Comparison of ENCODE assay signal across 8 mouse cellular contexts in genomic region chr2:32757056-32757845, GRCm38 (mm10). TPM values are rescaled to one million over a fixed set of nuclear protein-coding genes. Genes with fewer than 3 reads are reported as not detected.
DNase-seq lines count a peak whose midpoint lies in the region; ATAC-seq lines count a peak whose summit lies in the region.

Gene Tor2a, plus strand, starts transcription at chr2:32757234.

- peak; percentile 96 for ATAC-seq in inflammation-experienced regulatory T-cells, adult 6 months
- peak; percentile 97 for ATAC-seq in megakaryocyte-erythroid progenitor cell, adult 5-6 weeks (replicated peaks; ENCODE audit: low FRiP score, low TSS enrichment, poor library complexity, severe bottlenecking)

- intact Hi-C loops in gastrocnemius, postnatal 14 days (cut with DNase I; ENCODE audit: low total_unique reads): no loop called here
- intact Hi-C loops in left cerebral cortex, postnatal 10 days (cut with DNase I): loop anchor here (1.0 kb wide), 1 partner anchor 44 kb away; the partner anchor contains the start of gene Cdk9

- peak; percentile 98 to 99 for DNase-seq in adrenal gland, adult (ENCODE audit: inconsistent age in 2 of 2, low spot score in 1 of 2)
- peak; percentile 99 for DNase-seq in embryo, embryonic 10.5 days (ENCODE audit: low spot score)
- DNase-seq in gastrocnemius, postnatal 14 days: peak; percentile 98
- peak; percentile 96 to 98 for DNase-seq in left cerebral cortex, postnatal 10 days (ENCODE audit: extremely low spot score in 1 of 2, low spot score in 2 of 2)
- peak; percentile 96 for DNase-seq in right cerebral cortex, postnatal 25 days
- peak; percentile 96 to 98 for DNase-seq in urinary bladder, postnatal 4 days (ENCODE audit: low spot score in 2 of 2)

RNA-seq across cellular contexts. Expression of gene Tor2a, which starts in this region (rescaled TPM):
- total RNA-seq in gastrocnemius, postnatal 14 days (2021): 1 to 10 TPM; 7.5 to 8.2 TPM
- polyA plus RNA-seq in inflammation-experienced regulatory T-cells, adult 6 months (2017; shearing (Covaris generic)): 10 to 100 TPM; 56.4 to 69.0 (median 67.4) TPM
- 10 to 100 TPM; 28.6 to 28.9 TPM for total RNA-seq in left cerebral cortex, postnatal 10 days (2021)
- total RNA-seq in megakaryocyte-erythroid progenitor cell, adult 5-6 weeks (2014; fragmentation: Nextera tagmentation): 29.8 and 30.9 TPM in 2 replicates
- 17.1 and 17.4 TPM in 2 replicates for total RNA-seq in megakaryocyte-erythroid progenitor cell, adult 5-6 weeks (2017)

Comparison
In these comparisons a context has a peak if more than half of its experiments do, and no peak if none do; other contexts are left out.
1. Peak in every context shown above with its lines: DNase-seq and ATAC-seq.